Mouse (Mus musculus) MEL (cell line): ENCODE measurements around the gene Kndc1. TPM values are rescaled to one million over a fixed set of nuclear protein-coding genes. Genes with fewer than 3 reads are reported as not detected.

Experiments used
- DNase-seq: peaks from one replicate; pipeline ENCODE4 v3.0.0; 2011; ENCODE audit warnings: low read depth, low spot score
- H3K27ac ChIP-seq: 2 replicates; pipeline ENCODE4 v1.5.1; 2012; ENCODE audit warnings: low read depth, mild to moderate bottlenecking, control low read depth, low read length, moderate library complexity; ENCODE audit not compliant: control insufficient read depth
- H3K27me3 ChIP-seq, 2 experiments: fragments of 150-350 bp in 1 of 2; sonication (generic) in 1 of 2; 2 replicates each; pipeline ENCODE4 v1.6.1; 2012; ENCODE audit warnings: low read length in 2 of 2, mild to moderate bottlenecking in 2 of 2, improper control_type of control experiment in 1 of 2, moderate library complexity in 1 of 2; ENCODE audit not compliant: insufficient read depth in 2 of 2, control insufficient read depth in 1 of 2
- H3K36me3 ChIP-seq, 2 experiments: 2 replicates each; pipeline ENCODE4 v1.6.1; 2012 to 2014; ENCODE audit warnings: low read length in 2 of 2, improper control_type of control experiment in 1 of 2, inconsistent platforms in 1 of 2, mild to moderate bottlenecking in 1 of 2; ENCODE audit not compliant: insufficient read depth in 2 of 2, control insufficient read depth in 1 of 2
- H3K4me1 ChIP-seq, 2 experiments: fragments of 150-350 bp in 1 of 2; sonication (generic) in 1 of 2; 2 replicates each; pipeline ENCODE4 v1.6.1; 2012; ENCODE audit warnings: low read length in 2 of 2, improper control_type of control experiment in 1 of 2, mild to moderate bottlenecking in 1 of 2; ENCODE audit not compliant: insufficient read depth in 2 of 2, control insufficient read depth in 1 of 2
- H3K4me3 ChIP-seq, 2 experiments: fragments of 150-350 bp in 1 of 2; sonication (generic) in 1 of 2; 2 replicates each; pipeline ENCODE4 v1.5.1; 2012; ENCODE audit warnings: low read depth in 2 of 2, low read length in 2 of 2, mild to moderate bottlenecking in 2 of 2, moderate library complexity in 2 of 2, control low read depth in 1 of 2, improper control_type of control experiment in 1 of 2; ENCODE audit not compliant: control insufficient read depth in 1 of 2, insufficient read depth in 1 of 2
- H3K79me2 ChIP-seq: 2 replicates; pipeline ENCODE4 v1.6.1; 2012; ENCODE audit warnings: mild to moderate bottlenecking, low read length, moderate library complexity; ENCODE audit not compliant: control insufficient read depth, poor library complexity, insufficient read depth
- H3K9ac ChIP-seq: 2 replicates; pipeline ENCODE4 v1.6.1; 2012; ENCODE audit warnings: low read depth, mild to moderate bottlenecking, control low read depth, low read length, moderate library complexity; ENCODE audit not compliant: control insufficient read depth, poor library complexity, severe bottlenecking
- H3K9me3 ChIP-seq: fragments of 150-350 bp; sonication (generic); replicated peaks from 2 replicates; pipeline ENCODE4 v1.6.1; 2012; ENCODE audit warnings: mild to moderate bottlenecking, low read length, improper control_type of control experiment, moderate library complexity; ENCODE audit not compliant: insufficient read depth
- BHLHE40 ChIP-seq: IDR thresholded peaks from 2 replicates; pipeline ENCODE4 v1.6.1; 2012; ENCODE audit warnings: low read depth, mild to moderate bottlenecking, inconsistent platforms, low read length, improper control_type of control experiment, borderline replicate concordance
- ELF1 ChIP-seq: IDR thresholded peaks from 2 replicates; pipeline ENCODE4 v1.6.1; 2014; ENCODE audit warnings: low read depth, mild to moderate bottlenecking, inconsistent platforms, low read length, improper control_type of control experiment, moderate library complexity
- GABPA ChIP-seq: IDR thresholded peaks from 2 replicates; pipeline ENCODE4 v1.6.1; 2012; ENCODE audit warnings: low read depth, mild to moderate bottlenecking, inconsistent platforms, low read length, improper control_type of control experiment, moderate library complexity
- MXI1 ChIP-seq: IDR thresholded peaks from 2 replicates; pipeline ENCODE4 v1.6.1; 2011; ENCODE audit warnings: mild to moderate bottlenecking, low read depth, low read length, improper control_type of control experiment
- NELFE ChIP-seq: IDR thresholded peaks from 2 replicates; pipeline ENCODE4 v1.6.1; 2011; ENCODE audit warnings: low read depth, low read length, improper control_type of control experiment
- NRF1 ChIP-seq: IDR thresholded peaks from 2 replicates; pipeline ENCODE4 v1.6.1; 2014; ENCODE audit warnings: low read depth, mild to moderate bottlenecking, inconsistent platforms, low read length, improper control_type of control experiment, moderate library complexity; ENCODE audit not compliant: poor library complexity, insufficient read depth, severe bottlenecking
- POLR2A ChIP-seq, 2 experiments: IDR thresholded peaks; 2 replicates each; pipeline ENCODE4 v1.6.1; 2011 to 2012; ENCODE audit warnings: low read length in 2 of 2, mild to moderate bottlenecking in 2 of 2, control low read depth in 1 of 2, improper control_type of control experiment in 1 of 2, low read depth in 1 of 2, moderate library complexity in 1 of 2; ENCODE audit not compliant: control insufficient read depth in 1 of 2, insufficient read depth in 1 of 2, poor library complexity in 1 of 2
- POLR2AphosphoS5 ChIP-seq: IDR thresholded peaks from 2 replicates; pipeline ENCODE4 v1.6.1; 2012; ENCODE audit warnings: low read depth, borderline replicate concordance, mild to moderate bottlenecking, inconsistent platforms, low read length, moderate library complexity, mixed read lengths
- SMC3 ChIP-seq: IDR thresholded peaks from 2 replicates; pipeline ENCODE4 v1.6.1; 2011; ENCODE audit warnings: low read depth, low read length, improper control_type of control experiment
- TBP ChIP-seq: IDR thresholded peaks from 2 replicates; pipeline ENCODE4 v1.8.0; 2011; ENCODE audit warnings: low read depth, low read length, improper control_type of control experiment
- TCF12 ChIP-seq: IDR thresholded peaks from 2 replicates; pipeline ENCODE4 v1.6.1; 2014; ENCODE audit warnings: low read depth, mild to moderate bottlenecking, inconsistent platforms, low read length, improper control_type of control experiment, moderate library complexity
- ZMIZ1 ChIP-seq: IDR thresholded peaks from 2 replicates; pipeline ENCODE4 v1.6.1; 2012; ENCODE audit warnings: low read depth, mild to moderate bottlenecking, inconsistent platforms, low read length, improper control_type of control experiment, moderate library complexity
- ZNF384 ChIP-seq: IDR thresholded peaks from 2 replicates; pipeline ENCODE4 v1.6.1; 2012; ENCODE audit warnings: low read depth, mild to moderate bottlenecking, inconsistent platforms, low read length, improper control_type of control experiment
- polyA plus RNA-seq, 2 experiments: library from polyadenylated mRNA; stranded (reverse) in 1 of 2; unstranded in 1 of 2; fragments of >175 nt in 1 of 2; fragments of >200 nt in 1 of 2; gene quantifications; 2 replicates each; pipeline versions ENCODE4 v1.2.1 to v1.2.4; 2012; ENCODE audit warnings: low replicate concordance in 2 of 2, low read depth in 1 of 2; ENCODE audit not compliant: insufficient read length in 2 of 2, insufficient read depth in 1 of 2, missing spikeins in 1 of 2
- total RNA-seq: library from RNA; depleted of rRNA; stranded (reverse); fragments of 300-350 nt; gene quantifications from 2 replicates; pipeline ENCODE4 v1.2.3, GENCODE M21; 2012

The Kndc1 gene
- total and polyA plus RNA-seq, 3 experiments = not detected

DNA sequence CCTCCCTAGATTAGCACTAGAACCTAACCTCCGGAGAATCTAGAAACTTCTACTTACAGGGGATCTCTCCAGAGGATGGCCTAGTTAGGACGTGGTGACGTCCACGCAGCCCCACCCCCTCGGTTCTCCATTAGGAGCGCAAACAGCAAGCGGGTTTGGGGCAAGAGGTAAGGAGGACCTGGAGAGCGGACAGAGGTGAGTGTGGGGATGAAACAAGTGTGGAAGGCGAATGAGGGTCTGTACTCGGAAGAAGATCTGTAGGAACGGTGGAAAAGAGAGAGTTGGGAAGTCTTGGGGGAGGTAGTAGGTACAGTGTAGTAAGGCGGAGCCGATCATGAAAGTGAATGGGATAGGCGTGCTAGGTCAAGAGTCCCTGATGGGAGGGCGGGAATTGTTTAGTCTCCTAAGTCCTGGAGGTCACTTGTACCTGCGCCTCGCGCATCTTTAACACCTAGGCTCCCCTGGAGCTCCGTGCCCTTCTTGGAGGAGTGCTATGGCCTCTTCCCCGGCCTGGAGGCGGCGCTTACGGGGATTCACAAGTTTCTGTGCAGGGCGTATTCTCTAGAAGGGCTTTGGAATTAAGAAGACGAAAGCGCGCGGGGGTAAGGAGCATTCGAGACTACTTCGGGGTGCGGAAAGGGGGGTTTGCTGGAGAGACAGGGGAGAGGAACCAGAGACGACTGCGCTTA lies 55.9 kb downstream of the Kndc1 start (continued):
- TF ChIP-seq ELF1 (no peak), BHLHE40 (no peak), SMC3 (no peak)

DNA sequence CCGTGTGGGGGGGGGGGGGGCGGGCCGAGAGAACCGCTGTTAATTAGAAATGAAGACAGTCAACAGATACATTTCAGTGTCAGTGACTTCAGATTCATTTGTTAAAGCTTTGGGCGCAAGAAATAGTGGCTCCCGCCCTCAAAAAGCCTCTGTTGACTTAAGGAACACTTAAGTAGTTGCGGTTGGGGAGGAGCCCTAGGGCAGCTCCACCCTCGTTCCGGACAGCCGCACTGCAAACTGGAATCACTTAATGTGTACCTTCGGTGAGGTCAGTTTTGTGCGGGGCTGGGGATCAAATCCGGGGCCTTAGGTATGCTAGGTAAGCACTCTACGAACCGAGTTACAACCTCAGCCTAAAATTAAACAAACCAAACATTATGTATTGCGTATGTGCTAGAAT lies 56.6 kb downstream of the Kndc1 start:
- DNase-seq = peak; percentile 82
- TF ChIP-seq BHLHE40 (no peak), NELFE (peak; percentile 35; the same call in 1 of the 2 replicates), POLR2A (IDR thresholded peaks at IDR 0.05; ENCODE audit: control insufficient read depth in 1 of 2, insufficient read depth in 1 of 2, low read depth in 1 of 2, low read length in 2 of 2, poor library complexity in 1 of 2) (peak in 1 of 2 experiments; percentile 40; a peak in 1 of 4 replicates), TBP (peak; percentile 34; the same call in 1 of the 2 replicates), GABPA (no peak), ZNF384 (no peak), NRF1 (no peak), TCF12 (0 out of 2 replicates have a peak, but pooled peaks have one; percentile 17), ZMIZ1 (0 out of 2 replicates have a peak, but pooled peaks have one; percentile 1)
- H3K4me1 ChIP-seq = peaks cover 0 to 16% of the 10 kb centered on the region in 2 experiments; a peak in 2 of 4 replicates
- H3K27me3 ChIP-seq = no peaks in the 10 kb centered on the region
- peaks cover 0 to 8% of the 10 kb centered on the region in 2 experiments; a peak in 2 of 4 replicates for H3K36me3 ChIP-seq
- H3K9me3 ChIP-seq = no peaks in the 10 kb centered on the region
- H3K79me2 ChIP-seq = no peaks in the 10 kb centered on the region
- peak overlapping the region; percentile 83 to 90 for H3K4me3 ChIP-seq
- H3K9ac ChIP-seq = peak overlapping the region; percentile 78
- peak overlapping the region; percentile 35 for H3K27ac ChIP-seq

DNA sequence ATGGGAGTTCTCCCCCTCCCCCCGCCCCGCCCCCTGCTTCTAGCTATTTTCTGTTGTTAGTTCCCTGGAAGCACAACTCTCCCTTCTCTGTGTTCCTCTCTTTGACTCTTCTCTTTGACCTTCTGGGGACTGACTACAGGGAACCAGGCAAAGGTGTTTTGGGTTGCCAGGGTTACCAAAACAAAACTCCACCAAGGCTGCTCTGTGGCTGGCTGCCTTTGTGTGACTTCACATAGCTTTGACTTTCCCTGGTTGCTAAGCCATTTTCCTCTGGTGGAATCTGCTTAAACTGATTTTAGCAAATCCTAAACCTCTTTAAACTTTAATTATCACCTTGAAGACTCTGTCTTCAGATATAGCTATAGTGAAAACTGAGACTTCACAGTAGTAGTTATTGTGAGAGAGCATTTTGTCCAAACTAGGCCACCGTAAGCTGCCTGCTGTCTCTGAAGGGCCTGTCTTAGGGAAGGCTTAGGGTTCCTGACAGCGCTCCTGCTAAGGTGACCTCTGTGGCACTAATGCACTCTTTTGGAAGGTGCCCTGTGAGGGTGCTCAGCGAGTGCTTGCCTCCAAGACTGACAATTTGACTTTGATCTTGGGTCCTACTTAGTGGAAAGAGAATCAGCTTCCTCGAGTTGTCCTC lies 57.6 kb downstream of the Kndc1 start:
- H3K36me3 ChIP-seq = peaks cover 0 to 8% of the 10 kb centered on the region in 2 experiments; a peak in 2 of 4 replicates
- H3K4me1 ChIP-seq = peaks cover 0 to 16% of the 10 kb centered on the region in 2 experiments; a peak in 2 of 4 replicates
- H3K9me3 ChIP-seq = no peaks in the 10 kb centered on the region
- no peak overlapping the region for H3K9ac ChIP-seq
- TF ChIP-seq POLR2AphosphoS5 = no peak
- no peak for TF ChIP-seq NELFE
- TF ChIP-seq ZMIZ1 = no peak
- TF ChIP-seq MXI1 = no peak
- peak; percentile 16 for DNase-seq
- H3K27me3 ChIP-seq = no peaks in the 10 kb centered on the region
- no peak overlapping the region for H3K27ac ChIP-seq
- H3K4me3 ChIP-seq = no peak overlapping the region
- no peaks in the 10 kb centered on the region for H3K79me2 ChIP-seq
